Mouse (Mus musculus): ENCODE results near the gene Irs2. TPM values are rescaled to one million over a fixed set of nuclear protein-coding genes. Genes with fewer than 3 reads are reported as not detected.

Gene Irs2
- total RNA-seq (2021), result 10 to 100 TPM; 13.5 to 19.0 TPM
- 4.5 TPM in 2 replicates for polyA plus RNA-seq (2012; rRNA removed)
- long read RNA-seq, full-length matches to known transcripts, result 1 of 4 reads
- long read RNA-seq, partial matches to known transcripts, result 0 of 4 reads
- long read RNA-seq, other reads (novel, unspliced or antisense), result 3 of 4 reads

DNA sequence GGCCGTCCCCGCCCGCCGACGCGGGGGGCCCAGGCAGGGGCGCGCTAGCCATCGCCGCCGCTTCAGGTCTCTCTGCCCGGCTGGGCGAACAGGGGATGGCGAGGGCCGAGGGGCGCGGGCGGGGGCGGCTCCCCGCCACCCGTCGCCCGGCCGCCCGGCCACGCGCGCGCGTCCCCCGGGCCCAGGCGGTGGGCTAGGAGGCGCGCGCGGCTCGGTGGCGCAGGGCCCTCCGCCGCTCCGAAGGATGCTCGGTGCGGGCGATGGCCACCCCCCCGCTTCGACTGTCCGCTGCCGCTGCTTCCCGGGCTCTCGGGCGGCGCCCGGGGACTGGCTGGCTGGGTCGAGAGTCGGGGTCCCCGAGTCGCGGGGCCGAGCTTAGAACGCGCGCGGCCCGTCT, at the start of gene Irs2:
Gene Irs2 (minus strand): TSS at position 80 of the 397 bp plus-strand sequence.
- Histone ChIP-seq H3K4me3 (peak within 1 kb of the TSS; percentile 78), H3K79me2 (replicated peaks; ENCODE audit: control insufficient read depth, insufficient read depth, low read length) (0 out of 2 replicates have a peak, but pooled peaks cover 2% of the 10 kb centered on the region), H3K27me3 (ENCODE audit: control insufficient read depth, insufficient read depth, low read length) (no peaks in the 10 kb centered on the region), H3K36me3 (ENCODE audit: control insufficient read depth, insufficient read depth, low read length) (no peaks in the 10 kb centered on the region), H3K27ac (peak within 1 kb of the TSS; percentile 98), H3K4me1 (ENCODE audit: control insufficient read depth, insufficient read depth, low read length) (peaks cover 7% of the 10 kb centered on the region), H3K9ac (ENCODE audit: low read depth, low read length) (peak within 1 kb of the TSS; percentile 98)
- DNase-seq, result no peak
- under 1% methylated on average over 64 of the region's 64 CpGs for WGBS
- TF ChIP-seq POLR2A (IDR thresholded peaks at IDR 0.05; ENCODE audit: insufficient read depth, low read depth, low read length), result no peak
- TF ChIP-seq CTCF (IDR thresholded peaks at IDR 0.05), result no peak
- no peak for TF ChIP-seq EP300 (IDR thresholded peaks at IDR 0.05; ENCODE audit: insufficient read depth, low read depth, low read length)
- intact Hi-C loops (cut with DNase I), result loop anchor here (5.0 kb wide), 3 partner anchors 126 to 356 kb away; no protein-coding TSS in a partner anchor

DNA sequence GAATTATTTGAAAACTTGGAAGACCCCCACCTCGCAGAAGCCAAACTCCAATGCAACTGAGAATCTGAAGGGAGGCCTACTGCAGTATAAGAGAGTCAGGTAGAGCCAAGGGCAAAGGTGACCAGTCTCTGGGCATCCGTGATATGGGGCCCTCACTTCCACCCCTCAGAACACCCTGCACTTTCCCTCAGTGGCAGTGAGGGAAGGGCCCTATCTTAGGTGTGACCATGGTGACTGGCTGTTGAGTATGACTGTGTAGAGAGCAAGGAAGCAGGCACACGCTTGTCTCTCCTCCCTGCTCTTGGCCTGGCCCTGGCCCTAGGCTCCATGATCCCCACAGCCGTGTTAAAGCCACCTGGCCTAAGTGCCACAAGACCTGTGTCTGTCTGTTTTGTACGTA, 48.4 kb upstream of the Irs2 start:
- Histone ChIP-seq H3K4me3 (no peak overlapping the region), H3K36me3 (ENCODE audit: control insufficient read depth, insufficient read depth, low read length) (no peaks in the 10 kb centered on the region), H3K27me3 (ENCODE audit: control insufficient read depth, insufficient read depth, low read length) (no peaks in the 10 kb centered on the region), H3K4me1 (ENCODE audit: control insufficient read depth, insufficient read depth, low read length) (no peaks in the 10 kb centered on the region), H3K79me2 (replicated peaks; ENCODE audit: control insufficient read depth, insufficient read depth, low read length) (no peaks in the 10 kb centered on the region), H3K9ac (ENCODE audit: low read depth, low read length) (no peak overlapping the region), H3K27ac (no peak overlapping the region)
- 88% methylated on average over 5 of the region's 5 CpGs for WGBS
- TF ChIP-seq POLR2A (IDR thresholded peaks at IDR 0.05; ENCODE audit: insufficient read depth, low read depth, low read length) (no peak), CTCF (IDR thresholded peaks at IDR 0.05) (no peak)
- intact Hi-C loops (cut with DNase I), result no loop called here
- DNase-seq, result no peak

DNA sequence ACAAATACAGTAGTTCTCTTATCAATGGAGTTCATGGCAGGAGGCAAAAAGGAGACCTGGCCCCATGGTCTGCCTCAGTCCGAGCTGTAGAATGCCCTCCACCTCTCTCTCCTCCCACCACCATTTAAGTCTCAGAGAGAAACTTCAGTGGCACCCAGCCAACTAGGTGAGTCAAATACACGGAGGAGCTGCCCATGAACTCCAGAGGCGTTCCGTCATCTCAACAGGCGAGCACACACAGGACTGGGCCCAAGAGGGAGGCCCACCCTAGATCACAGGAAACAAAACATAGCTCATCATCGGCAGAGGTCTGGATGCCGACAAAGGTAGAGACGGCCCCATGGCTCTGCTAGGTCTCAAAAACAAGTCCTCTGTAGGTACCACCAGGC, 47.9 kb upstream of the Irs2 start:
- TF ChIP-seq CTCF (IDR thresholded peaks at IDR 0.05), result no peak
- no peak overlapping the region for H3K4me3 ChIP-seq
- no peaks in the 10 kb centered on the region for H3K79me2 ChIP-seq (replicated peaks; ENCODE audit: control insufficient read depth, insufficient read depth, low read length)
- intact Hi-C loops (cut with DNase I), result no loop called here
- 78% methylated on average over 8 of the region's 8 CpGs for WGBS
- no peaks in the 10 kb centered on the region for H3K4me1 ChIP-seq (ENCODE audit: control insufficient read depth, insufficient read depth, low read length)
- no peak for DNase-seq
- no peak overlapping the region for H3K9ac ChIP-seq (ENCODE audit: low read depth, low read length)
- no peaks in the 10 kb centered on the region for H3K36me3 ChIP-seq (ENCODE audit: control insufficient read depth, insufficient read depth, low read length)
- H3K27me3 ChIP-seq (ENCODE audit: control insufficient read depth, insufficient read depth, low read length), result no peaks in the 10 kb centered on the region
- no peak overlapping the region for H3K27ac ChIP-seq

DNA sequence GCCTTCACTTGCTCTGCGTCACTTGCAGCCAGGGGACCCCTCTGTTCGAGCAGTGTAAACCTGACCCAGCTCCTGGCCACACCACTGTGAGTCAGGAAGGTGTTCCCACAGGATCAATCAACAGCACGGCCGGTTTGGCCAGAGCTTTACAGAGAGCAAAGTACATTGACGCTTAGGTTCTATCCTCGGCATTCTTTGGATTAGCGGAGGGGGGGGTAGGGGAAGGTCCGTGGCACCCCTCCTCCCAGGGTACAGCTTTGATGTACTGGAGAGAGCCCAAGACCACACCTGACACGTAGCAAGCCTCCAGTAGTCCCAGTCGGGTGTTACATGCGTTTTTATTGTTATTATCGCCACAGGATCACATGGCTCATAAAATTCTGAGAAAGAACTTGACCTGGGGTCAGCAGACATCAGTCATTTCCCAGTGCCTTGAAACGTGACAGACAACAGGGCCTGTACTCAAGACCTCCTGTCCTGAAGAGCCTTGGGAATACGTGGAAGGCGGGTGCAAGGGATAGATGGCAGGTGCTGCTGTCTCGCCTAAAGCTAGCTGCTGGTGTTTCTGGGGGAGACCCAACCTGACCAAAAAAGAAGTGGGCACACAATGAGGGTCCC, 47.4 kb upstream of the Irs2 start:
- WGBS, result 80% methylated on average over 16 of the region's 16 CpGs
- H3K4me1 ChIP-seq (ENCODE audit: control insufficient read depth, insufficient read depth, low read length), result no peaks in the 10 kb centered on the region
- DNase-seq, result no peak
- no peaks in the 10 kb centered on the region for H3K36me3 ChIP-seq (ENCODE audit: control insufficient read depth, insufficient read depth, low read length)
- H3K9ac ChIP-seq (ENCODE audit: low read depth, low read length), result no peak overlapping the region
- no peaks in the 10 kb centered on the region for H3K79me2 ChIP-seq (replicated peaks; ENCODE audit: control insufficient read depth, insufficient read depth, low read length)
- H3K4me3 ChIP-seq, result no peak overlapping the region
- no peak overlapping the region for H3K27ac ChIP-seq
- intact Hi-C loops (cut with DNase I), result no loop called here
- no peak for TF ChIP-seq EP300 (IDR thresholded peaks at IDR 0.05; ENCODE audit: insufficient read depth, low read depth, low read length)
- TF ChIP-seq POLR2A (IDR thresholded peaks at IDR 0.05; ENCODE audit: insufficient read depth, low read depth, low read length), result no peak
- H3K27me3 ChIP-seq (ENCODE audit: control insufficient read depth, insufficient read depth, low read length), result no peaks in the 10 kb centered on the region

DNA sequence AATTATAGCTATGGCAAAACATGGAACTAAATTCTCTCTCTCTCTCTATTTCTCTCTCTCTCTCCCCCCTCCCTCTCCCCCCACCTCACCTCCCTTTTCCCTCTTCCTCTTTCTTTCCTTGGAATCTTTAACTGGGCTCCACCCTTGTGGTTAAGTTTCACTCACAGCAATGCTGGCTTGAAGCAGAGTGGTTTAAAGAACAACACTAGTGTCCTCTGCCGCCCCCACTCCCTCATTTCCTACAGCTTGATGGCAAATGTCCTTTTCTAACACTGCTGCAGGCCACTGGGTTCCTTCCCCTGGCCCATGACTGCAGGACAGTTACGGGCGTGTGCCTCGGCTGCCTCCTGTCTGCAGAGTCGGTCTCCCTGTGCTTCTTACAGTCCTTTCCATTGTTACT, 41.6 kb upstream of the Irs2 start:
- Histone ChIP-seq H3K9ac (ENCODE audit: low read depth, low read length) (no peak overlapping the region), H3K27ac (no peak overlapping the region), H3K36me3 (ENCODE audit: control insufficient read depth, insufficient read depth, low read length) (no peaks in the 10 kb centered on the region), H3K27me3 (ENCODE audit: control insufficient read depth, insufficient read depth, low read length) (no peaks in the 10 kb centered on the region), H3K79me2 (replicated peaks; ENCODE audit: control insufficient read depth, insufficient read depth, low read length) (no peaks in the 10 kb centered on the region), H3K4me1 (ENCODE audit: control insufficient read depth, insufficient read depth, low read length) (no peaks in the 10 kb centered on the region), H3K4me3 (no peak overlapping the region)
- 48% methylated on average over 5 of the region's 5 CpGs for WGBS
- no peak for DNase-seq
- TF ChIP-seq POLR2A (IDR thresholded peaks at IDR 0.05; ENCODE audit: insufficient read depth, low read depth, low read length) (no peak), EP300 (IDR thresholded peaks at IDR 0.05; ENCODE audit: insufficient read depth, low read depth, low read length) (no peak), CTCF (IDR thresholded peaks at IDR 0.05) (no peak)
- intact Hi-C loops (cut with DNase I), result no loop called here

DNA sequence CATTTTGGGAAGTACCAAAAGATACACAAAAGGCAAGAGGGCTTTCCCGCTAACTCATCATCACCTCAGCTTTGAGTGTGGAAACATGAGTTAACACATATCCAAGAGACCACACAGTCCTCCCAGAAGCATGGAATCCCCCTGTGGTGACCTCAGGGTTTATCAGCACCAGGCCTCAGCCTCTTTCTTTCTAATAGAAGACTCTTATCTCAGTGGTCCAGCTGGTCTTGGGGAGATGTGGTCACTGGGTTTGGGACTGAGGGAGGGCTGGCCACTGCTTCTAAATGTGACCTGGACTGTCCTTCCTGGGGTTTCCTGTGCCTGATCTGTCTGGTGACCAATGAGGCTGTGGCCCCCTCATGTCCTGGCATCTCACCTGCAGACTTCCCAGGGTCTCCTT, 39.6 kb upstream of the Irs2 start:
- Histone ChIP-seq H3K27me3 (ENCODE audit: control insufficient read depth, insufficient read depth, low read length) (no peaks in the 10 kb centered on the region), H3K36me3 (ENCODE audit: control insufficient read depth, insufficient read depth, low read length) (no peaks in the 10 kb centered on the region), H3K4me3 (no peak overlapping the region), H3K27ac (no peak overlapping the region), H3K4me1 (ENCODE audit: control insufficient read depth, insufficient read depth, low read length) (no peaks in the 10 kb centered on the region), H3K9ac (ENCODE audit: low read depth, low read length) (no peak overlapping the region), H3K79me2 (replicated peaks; ENCODE audit: control insufficient read depth, insufficient read depth, low read length) (no peaks in the 10 kb centered on the region)
- no peak for DNase-seq
- WGBS, result 88% methylated on average over 1 of the region's 1 CpGs
- intact Hi-C loops (cut with DNase I), result no loop called here
- TF ChIP-seq EP300 (IDR thresholded peaks at IDR 0.05; ENCODE audit: insufficient read depth, low read depth, low read length) (no peak), CTCF (IDR thresholded peaks at IDR 0.05) (no peak), POLR2A (IDR thresholded peaks at IDR 0.05; ENCODE audit: insufficient read depth, low read depth, low read length) (no peak)

Measured in heart, adult 2 months (tissue).